Mouse (Mus musculus) heart, adult 2 months (tissue): ENCODE data around the gene Gpr107. TPM values are rescaled to one million over a fixed set of nuclear protein-coding genes. Genes with fewer than 3 reads are reported as not detected.

Experiments used
- DNase-seq, 2 experiments: peaks; one replicate each; pipeline ENCODE4 v3.0.0; 2021
- H3K27ac ChIP-seq: fragments of 200-600 bp; 2 replicates; pipeline ENCODE4 v1.8.1; 2022
- H3K27me3 ChIP-seq: fragments of 200-500 bp; 2 replicates; pipeline ENCODE4 v1.6.1; 2012; ENCODE audit warnings: mild to moderate bottlenecking, low read length, inconsistent platforms, mixed read lengths; ENCODE audit not compliant: control insufficient read depth, insufficient read depth
- H3K36me3 ChIP-seq: fragments of 200-500 bp; 2 replicates; pipeline ENCODE4 v1.6.1; 2012; ENCODE audit warnings: low read length, inconsistent platforms; ENCODE audit not compliant: control insufficient read depth, insufficient read depth
- H3K4me1 ChIP-seq: fragments of 200-500 bp; 2 replicates; pipeline ENCODE4 v1.6.1; 2011; ENCODE audit warnings: low read length; ENCODE audit not compliant: control insufficient read depth, insufficient read depth
- H3K4me3 ChIP-seq: fragments of 200-600 bp; 2 replicates; pipeline ENCODE4 v1.8.1; 2022
- H3K79me2 ChIP-seq: fragments of 200-500 bp; replicated peaks from 2 replicates; pipeline ENCODE4 v1.6.1; 2012; ENCODE audit warnings: mild to moderate bottlenecking, inconsistent platforms, low read length, moderate library complexity, mixed read lengths; ENCODE audit not compliant: control insufficient read depth, insufficient read depth
- H3K9ac ChIP-seq: fragments of 200-500 bp; 2 replicates; pipeline ENCODE4 v1.6.1; 2012; ENCODE audit warnings: low read depth, mild to moderate bottlenecking, control low read depth, inconsistent platforms, low read length, mixed read lengths
- CTCF ChIP-seq: fragments of 200-600 bp; IDR thresholded peaks from 2 replicates; pipeline ENCODE4 v1.8.1; 2022; ENCODE audit warnings: antibody characterized with exemption, mild to moderate bottlenecking, moderate library complexity
- EP300 ChIP-seq: fragments of 200-500 bp; IDR thresholded peaks from 2 replicates; pipeline ENCODE4 v1.6.1; 2011; ENCODE audit warnings: low read depth, low read length, control low read depth; ENCODE audit not compliant: insufficient read depth
- POLR2A ChIP-seq: fragments of 200-500 bp; IDR thresholded peaks from 2 replicates; pipeline ENCODE4 v1.6.1; 2011; ENCODE audit warnings: mild to moderate bottlenecking, low read depth, low read length, control low read depth; ENCODE audit not compliant: insufficient read depth
- WGBS: fragments of 180-500 bp; shearing (Covaris S2); methylation state at CpG from one replicate; pipeline ENCODE4 v1.1.7; 2018; 5-methylcytosine and 5-hydroxymethylcytosine counted together
- intact Hi-C: fragments of 180-260 bp; cut with DNase I; formaldehyde crosslinking; loops from one replicate; pipeline ENCODE4 v1.15.1; 2025
- polyA plus RNA-seq: library from polyadenylated mRNA; depleted of rRNA; stranded (reverse); fragments of >200 nt; gene quantifications from 2 replicates; pipeline ENCODE4 v1.2.3, GENCODE M21; 2012
- total RNA-seq, 2 experiments: library from RNA; stranded (reverse); gene quantifications; 2 replicates each; pipeline ENCODE4 v1.2.3; 2021

Gpr107 gene
- total and polyA plus RNA-seq, 3 experiments, result 16.0 to 30.9 (median 29.0) TPM

DNA sequence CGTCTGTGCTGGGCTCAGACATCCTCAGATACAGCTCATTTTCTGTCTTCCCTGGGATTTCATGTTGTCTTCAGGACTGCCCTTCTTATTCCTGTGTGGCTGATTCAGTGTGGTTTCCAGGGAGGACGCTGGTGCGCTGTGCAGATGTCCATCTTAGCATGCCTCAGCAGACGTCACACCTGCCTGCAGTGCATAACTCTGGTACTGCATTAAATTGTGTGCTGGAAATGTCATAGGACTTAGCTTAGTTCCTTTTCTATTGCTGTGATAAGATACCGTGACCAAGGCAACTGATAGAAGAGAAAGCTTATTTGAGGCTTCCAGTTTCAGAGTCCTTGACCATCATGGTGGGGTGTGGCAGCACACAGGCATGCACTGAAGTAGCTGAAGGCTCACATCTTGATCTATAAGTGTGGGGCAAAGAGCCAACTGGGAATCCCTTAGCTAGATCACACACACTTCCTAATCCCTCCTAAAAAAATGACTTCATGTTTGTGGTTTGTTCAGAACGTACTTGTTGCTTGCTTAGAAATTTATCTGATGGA is 30.7 kb downstream of the Gpr107 start:
- TF ChIP-seq EP300 (no peak), POLR2A (no peak)
- no peak overlapping the region for H3K4me3 ChIP-seq
- H3K36me3 ChIP-seq, result no peaks in the 10 kb centered on the region
- no peaks in the 10 kb centered on the region for H3K27me3 ChIP-seq
- peaks cover 1% of the 10 kb centered on the region; the same call in 1 of the 2 replicates for H3K4me1 ChIP-seq
- intact Hi-C loops, result no loop called here
- no peaks in the 10 kb centered on the region for H3K79me2 ChIP-seq
- 80% methylated on average over 6 of the region's 6 CpGs for WGBS
- no peak overlapping the region for H3K9ac ChIP-seq
- no peak overlapping the region for H3K27ac ChIP-seq
- DNase-seq, result no peak

- H3K4me1 ChIP-seq, result peaks cover 1% of the 10 kb centered on the region; the same call in 1 of the 2 replicates
- H3K9ac ChIP-seq, result no peak overlapping the region
- H3K27ac ChIP-seq, result no peak overlapping the region
- intact Hi-C loops, result no loop called here
- H3K36me3 ChIP-seq, result no peaks in the 10 kb centered on the region
- no peak for DNase-seq
- H3K79me2 ChIP-seq, result no peaks in the 10 kb centered on the region
- 97% methylated on average over 1 of the region's 1 CpGs for WGBS
- no peak overlapping the region for H3K4me3 ChIP-seq
- H3K27me3 ChIP-seq, result no peaks in the 10 kb centered on the region
- peak; percentile 54 for TF ChIP-seq CTCF
- TF ChIP-seq EP300, result no peak
- TF ChIP-seq POLR2A, result no peak
Observed at GRCm38 (mm10) chr2:31183830-31184229, 31.7 kb downstream of the Gpr107 start.

DNA sequence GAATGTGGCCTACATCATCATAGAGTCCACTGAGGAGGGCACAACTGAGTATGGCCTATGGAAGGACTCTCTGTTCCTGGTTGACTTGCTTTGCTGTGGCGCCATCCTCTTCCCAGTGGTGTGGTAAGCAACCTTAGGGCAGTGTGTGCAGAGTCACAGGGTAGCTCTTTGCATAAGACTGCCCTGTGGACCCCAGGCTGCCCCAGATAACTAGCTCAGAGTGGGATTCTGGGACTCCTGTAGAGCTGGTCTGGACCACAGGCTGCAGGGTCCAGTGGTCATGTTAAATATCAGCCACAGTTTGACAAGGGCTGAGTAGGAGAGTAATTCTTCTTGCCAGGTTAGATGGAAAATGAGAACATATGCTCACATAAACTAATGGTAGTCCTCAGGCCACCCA is 36.6 kb downstream of the Gpr107 start:
- H3K27me3 ChIP-seq, result no peaks in the 10 kb centered on the region
- peaks cover 3% of the 10 kb centered on the region; the same call in 1 of the 2 replicates for H3K36me3 ChIP-seq
- H3K4me1 ChIP-seq, result peaks cover 1% of the 10 kb centered on the region; the same call in 1 of the 2 replicates
- no peak overlapping the region for H3K9ac ChIP-seq
- TF ChIP-seq EP300, result no peak
- TF ChIP-seq POLR2A, result no peak
- TF ChIP-seq CTCF, result no peak
- 100% methylated on average over 1 of the region's 1 CpGs for WGBS
- DNase-seq, result no peak
- no peak overlapping the region for H3K27ac ChIP-seq
- intact Hi-C loops, result loop anchor here (5.0 kb wide), 1 partner anchor 166 kb away; no protein-coding TSS in a partner anchor
- no peaks in the 10 kb centered on the region for H3K79me2 ChIP-seq
- no peak overlapping the region for H3K4me3 ChIP-seq

- H3K36me3 ChIP-seq, result peaks cover 3% of the 10 kb centered on the region; the same call in 1 of the 2 replicates
- H3K9ac ChIP-seq, result no peak overlapping the region
- no peak for DNase-seq
- H3K79me2 ChIP-seq, result no peaks in the 10 kb centered on the region
- no peak for TF ChIP-seq EP300
- 0 out of 2 replicates have a peak, but pooled peaks have one; percentile 29 for TF ChIP-seq POLR2A
- TF ChIP-seq CTCF, result no peak
- intact Hi-C loops, result loop anchor here (5.0 kb wide), 1 partner anchor 167 kb away; no protein-coding TSS in a partner anchor
- peaks cover 1% of the 10 kb centered on the region; the same call in 1 of the 2 replicates for H3K4me1 ChIP-seq
- 58% methylated on average over 3 of the region's 3 CpGs for WGBS
- H3K4me3 ChIP-seq, result no peak overlapping the region
- no peaks in the 10 kb centered on the region for H3K27me3 ChIP-seq
- peak overlapping the region; percentile 67 for H3K27ac ChIP-seq
Observed at GRCm38 (mm10) chr2:31189654-31190053, 37.5 kb downstream of the Gpr107 start.

DNA sequence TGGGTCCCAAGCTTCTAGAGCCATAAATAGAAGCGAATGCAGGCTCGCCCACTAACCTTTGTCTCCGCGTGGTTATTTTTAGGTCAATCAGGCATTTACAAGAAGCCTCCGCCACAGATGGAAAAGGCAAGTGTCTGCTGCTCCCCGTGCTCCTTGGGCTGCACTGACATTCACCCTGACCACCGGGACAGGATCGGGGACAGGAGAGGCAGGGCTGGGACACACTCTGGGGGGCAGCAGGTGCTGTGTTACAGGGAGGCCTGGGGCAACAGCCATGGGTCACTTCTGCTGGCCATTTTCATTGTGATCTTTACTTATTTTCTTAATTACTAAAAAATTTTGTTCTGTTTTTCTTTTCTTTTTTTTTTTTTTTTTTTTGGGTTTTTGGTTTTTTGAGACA is 39.6 kb downstream of the Gpr107 start:
- intact Hi-C loops, result loop anchor here (2.0 kb wide), 1 partner anchor 189 kb away; no protein-coding TSS in a partner anchor
- H3K79me2 ChIP-seq, result no peaks in the 10 kb centered on the region
- no peaks in the 10 kb centered on the region for H3K27me3 ChIP-seq
- peak overlapping the region; percentile 44; the same call in 1 of the 2 replicates for H3K9ac ChIP-seq
- no peak for DNase-seq
- peaks cover 3% of the 10 kb centered on the region; the same call in 1 of the 2 replicates for H3K36me3 ChIP-seq
- TF ChIP-seq POLR2A, result no peak
- TF ChIP-seq CTCF, result no peak
- no peak for TF ChIP-seq EP300
- H3K27ac ChIP-seq, result peak overlapping the region; percentile 84
- no peak overlapping the region for H3K4me3 ChIP-seq
- WGBS, result 45% methylated on average over 8 of the region's 8 CpGs
- H3K4me1 ChIP-seq, result peaks cover 1% of the 10 kb centered on the region; the same call in 1 of the 2 replicates

- Histone ChIP-seq H3K27me3 (no peaks in the 10 kb centered on the region), H3K36me3 (peaks cover 3% of the 10 kb centered on the region; the same call in 1 of the 2 replicates), H3K79me2 (no peaks in the 10 kb centered on the region), H3K27ac (no peak overlapping the region), H3K9ac (no peak overlapping the region), H3K4me3 (no peak overlapping the region), H3K4me1 (no peaks in the 10 kb centered on the region; the same call in 1 of the 2 replicates)
- no peak for DNase-seq
- intact Hi-C loops, result loop anchor here (1.0 kb wide), 1 partner anchor 97 kb away; no protein-coding TSS in a partner anchor
- no peak for TF ChIP-seq EP300
- TF ChIP-seq CTCF, result peak; percentile 95
- TF ChIP-seq POLR2A, result no peak
- WGBS, result 66% methylated on average over 7 of the region's 7 CpGs
Observed at GRCm38 (mm10) chr2:31194356-31195021, 42.4 kb downstream of the Gpr107 start.
